Mouse (Mus musculus) heart, adult 2 months (tissue): ENCODE results near the gene Zfp704.

Experiments
- CTCF ChIP-seq: fragments of 200-600 bp; IDR thresholded peaks from 2 replicates; pipeline ENCODE4 v1.8.1; 2022; ENCODE audit warnings: antibody characterized with exemption, mild to moderate bottlenecking, moderate library complexity
- POLR2A ChIP-seq: fragments of 200-500 bp; IDR thresholded peaks from 2 replicates; pipeline ENCODE4 v1.6.1; 2011; ENCODE audit warnings: mild to moderate bottlenecking, low read depth, low read length, control low read depth; ENCODE audit not compliant: insufficient read depth

GRCm38 (mm10) chr3:9566831-9567230 lies 43.1 kb downstream of the Zfp704 start:
- TF ChIP-seq POLR2A (no peak), CTCF (no peak)
